9 mouse cellular contexts compared by ENCODE assay signal in genomic region chr5:34915801-34916200, GRCm38 (mm10). TPM values are rescaled to one million over a fixed set of nuclear protein-coding genes. Genes with fewer than 3 reads are reported as not detected.
DNase-seq lines count a peak whose midpoint lies in the region.
"Had no signal": no experiment of that assay in that cellular context is flagged by ENCODE, and none has a peak within 500 bp of the region (broad histone marks: within the 10 kb centered on the region; RNA-seq: fewer than 3 reads in every experiment).

No protein-coding gene starts in this region.

- 39% methylated on average over 1 of the region's 1 CpGs for WGBS in hindbrain, embryonic 10.5 days

- H3K4me3 ChIP-seq in hindbrain, embryonic 10.5 days = no peak overlapping the region
- H3K4me3 ChIP-seq: lung, embryonic 15.5 days had no signal

- peak overlapping the region; percentile 50 for H3K27ac ChIP-seq in hindbrain, embryonic 10.5 days
- H3K27ac ChIP-seq: lung, embryonic 15.5 days had no signal

- peak; percentile 69 for DNase-seq in MN1 (ENCODE audit: low spot score)
- peak; percentile 37 for DNase-seq in cerebellum, adult 11-12 months
- peak; percentile 57 for DNase-seq in forelimb bud, embryonic 11.5 days (ENCODE audit: low read depth, low spot score)
- DNase-seq in hindbrain, embryonic 10.5 days (ENCODE audit: low spot score) = peak; percentile 72
- peak; percentile 86 to 90 for DNase-seq in layer of hippocampus, postnatal 10 days (ENCODE audit: low spot score in 2 of 2)
- DNase-seq in lung, postnatal 10 days = peak; percentile 89
- peak; percentile 85 for DNase-seq in right cerebral cortex, adult 2 months (ENCODE audit: low spot score in 2 of 2)
- DNase-seq in urinary bladder, postnatal 36 days (ENCODE audit: low spot score in 2 of 2) = peak; percentile 49 to 68

- H3K4me1 ChIP-seq in hindbrain, embryonic 10.5 days (replicated peaks) = peaks cover 22% of the 10 kb centered on the region
- H3K4me1 ChIP-seq: lung, embryonic 15.5 days had no signal

- H3K9me3 ChIP-seq in hindbrain, embryonic 10.5 days = no peaks in the 10 kb centered on the region
- H3K9me3 ChIP-seq: lung, embryonic 15.5 days had no signal

- peaks cover 10% of the 10 kb centered on the region for H3K36me3 ChIP-seq in hindbrain, embryonic 10.5 days

- no peaks in the 10 kb centered on the region for H3K27me3 ChIP-seq in hindbrain, embryonic 10.5 days (ENCODE audit: insufficient read depth, poor library complexity, severe bottlenecking)
- H3K27me3 ChIP-seq: lung, embryonic 15.5 days had no signal

RNA-seq across cellular contexts. Expression of gene Msantd1, which starts 8.0 kb away (rescaled TPM):
- polyA plus RNA-seq in hindbrain, embryonic 10.5 days (2016; fragmentation: Nextera tagmentation; extraction: Ambion mirVana) = 1.4 and 2.6 TPM in 2 replicates
- 10 to 100 TPM; 10.2 to 10.9 TPM for total RNA-seq in layer of hippocampus, postnatal 10 days (2021)

RNA-seq across cellular contexts. Expression of gene Rgs12, which starts 33.4 kb away (rescaled TPM):
- polyA plus RNA-seq in hindbrain, embryonic 10.5 days (2016; fragmentation: Nextera tagmentation; extraction: Ambion mirVana) = 62.4 and 74.3 TPM in 2 replicates
- 10 to 100 TPM; 48.3 to 48.6 TPM for total RNA-seq in layer of hippocampus, postnatal 10 days (2021)

Comparison
In these comparisons a context has a peak if more than half of its experiments do, and no peak if none do; other contexts are left out.
1. DNase-seq: peak in every context shown above with its lines; median percentile 89 in lung, postnatal 10 days; 88 in layer of hippocampus, postnatal 10 days; 85 in right cerebral cortex, adult 2 months; 72 in hindbrain, embryonic 10.5 days; 69 in MN1; 58 in urinary bladder, postnatal 36 days; 57 in forelimb bud, embryonic 11.5 days; 37 in cerebellum, adult 11-12 months.